Mouse (Mus musculus) ES-E14 (cell line): Measurements from ENCODE around the gene Mettl16.

ENCODE experiments used
- CHD2 ChIP-seq: IDR thresholded peaks from 2 replicates; pipeline ENCODE4 v1.6.1; 2014; ENCODE audit warnings: mild to moderate bottlenecking, low read depth, low read length, inconsistent platforms
- HCFC1 ChIP-seq: IDR thresholded peaks from 2 replicates; pipeline ENCODE4 v1.6.1; 2012; ENCODE audit warnings: low read length, inconsistent platforms, borderline replicate concordance; ENCODE audit not compliant: insufficient read depth
- ZC3H11A ChIP-seq: IDR thresholded peaks from 2 replicates; pipeline ENCODE4 v1.6.1; 2012; ENCODE audit warnings: low read depth, mild to moderate bottlenecking, inconsistent platforms, low read length, borderline replicate concordance
- ZNF384 ChIP-seq: IDR thresholded peaks from 2 replicates; pipeline ENCODE4 v1.6.1; 2012; ENCODE audit warnings: low read depth, low read length, inconsistent platforms

GRCm38 (mm10) chr11:74724235-74724791 lies 46.3 kb upstream of the Mettl16 start, which contains the start of gene Pafah1b1:
- TF ChIP-seq CHD2 (no peak), HCFC1 (no peak), ZC3H11A (no peak), ZNF384 (no peak)
